Mouse (Mus musculus): ENCODE measurements at regions not wholly inside any gene's neighbourhood (a gene's known extent, or its start where the extent isn't known, plus 50 kb on each side); places are given as distances from the start of the nearest gene placed in this dataset.
A peak's percentile ranks its signal among the peaks of the same experiment; 100 is the strongest.

DNA sequence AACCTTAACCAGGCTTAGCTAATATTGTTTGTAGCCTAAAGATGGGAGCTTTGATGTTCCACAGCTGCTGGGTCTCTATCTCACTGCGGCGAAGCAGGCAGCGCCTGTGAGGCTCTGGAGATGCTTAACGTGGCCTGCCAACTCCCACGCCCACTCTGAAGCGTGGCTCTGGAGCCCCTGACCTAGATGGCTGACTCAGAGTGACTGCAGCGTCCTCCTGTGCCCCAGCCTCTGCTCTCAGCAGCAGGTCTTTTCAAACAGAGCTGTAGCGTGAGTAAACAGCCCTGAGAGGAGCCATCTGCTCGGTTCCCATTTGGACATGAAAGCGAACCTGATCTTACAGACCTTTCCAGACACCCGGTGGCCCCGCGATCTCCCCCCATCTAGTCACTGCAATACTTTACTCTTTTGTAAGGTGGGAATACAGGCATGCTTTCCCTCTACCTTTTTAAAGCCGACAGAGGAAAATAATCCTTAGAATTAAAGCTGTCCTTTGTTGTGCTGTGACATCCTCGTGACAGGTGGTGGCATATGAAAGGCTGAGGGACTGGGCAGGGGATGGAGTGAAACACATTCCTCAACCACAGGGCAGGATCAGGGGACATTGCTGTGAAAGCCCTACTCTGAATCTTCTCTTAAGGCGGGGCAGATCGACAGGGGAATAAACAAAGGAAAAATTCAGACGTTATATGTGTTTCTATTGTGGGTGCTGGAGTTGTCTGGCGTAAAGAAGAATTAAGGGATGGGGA is 1723.0 kb upstream of the Gm7489 start:
- DNase-seq (ENCODE audit: low read depth, low spot score) (no peak), ATAC-seq (no peak)
- no peaks in the 10 kb centered on the region for H3K27me3 ChIP-seq
- TF ChIP-seq CTCF (IDR thresholded peaks at IDR 0.05): no peak
- POLR2A ChIA-PET: no interaction called here
- in situ Hi-C loops (cut with MboI; ENCODE audit: low pct_unique_long_range_greater_than_20kb): no loop called here
- CTCF ChIA-PET: interaction anchor here (0.7 to 3.0 kb wide), 5 partner anchors 13 to 297 kb away, joined by 3 to 14 read pairs (median 3); no protein-coding TSS in a partner anchor

DNA sequence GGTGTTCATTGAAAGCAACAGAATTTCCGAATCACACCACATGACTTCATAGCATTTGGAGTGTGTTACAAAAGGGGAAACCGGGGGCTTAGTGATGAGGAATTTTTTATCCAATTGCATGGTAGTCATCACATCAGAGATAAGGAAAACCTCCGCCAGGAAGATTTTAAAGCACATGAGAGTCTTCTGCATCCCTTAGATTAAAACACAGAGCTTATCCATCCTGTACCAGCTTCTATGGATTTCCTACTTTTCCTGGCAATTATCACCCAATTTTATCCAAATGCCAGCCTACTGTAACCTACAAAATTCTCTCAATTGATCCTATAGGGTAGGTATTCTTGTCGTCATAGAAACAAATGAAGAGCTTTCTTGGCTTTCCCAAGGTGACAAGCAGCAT is 1718.6 kb upstream of the Gm7489 start:
- TF ChIP-seq CTCF (IDR thresholded peaks at IDR 0.05): no peak
- no peaks in the 10 kb centered on the region for H3K27me3 ChIP-seq
- ChIA-PET POLR2A (no interaction called here), CTCF (no interaction called here)
- ATAC-seq (no peak), DNase-seq (ENCODE audit: low read depth, low spot score) (no peak)
- in situ Hi-C loops (cut with MboI; ENCODE audit: low pct_unique_long_range_greater_than_20kb): no loop called here

DNA sequence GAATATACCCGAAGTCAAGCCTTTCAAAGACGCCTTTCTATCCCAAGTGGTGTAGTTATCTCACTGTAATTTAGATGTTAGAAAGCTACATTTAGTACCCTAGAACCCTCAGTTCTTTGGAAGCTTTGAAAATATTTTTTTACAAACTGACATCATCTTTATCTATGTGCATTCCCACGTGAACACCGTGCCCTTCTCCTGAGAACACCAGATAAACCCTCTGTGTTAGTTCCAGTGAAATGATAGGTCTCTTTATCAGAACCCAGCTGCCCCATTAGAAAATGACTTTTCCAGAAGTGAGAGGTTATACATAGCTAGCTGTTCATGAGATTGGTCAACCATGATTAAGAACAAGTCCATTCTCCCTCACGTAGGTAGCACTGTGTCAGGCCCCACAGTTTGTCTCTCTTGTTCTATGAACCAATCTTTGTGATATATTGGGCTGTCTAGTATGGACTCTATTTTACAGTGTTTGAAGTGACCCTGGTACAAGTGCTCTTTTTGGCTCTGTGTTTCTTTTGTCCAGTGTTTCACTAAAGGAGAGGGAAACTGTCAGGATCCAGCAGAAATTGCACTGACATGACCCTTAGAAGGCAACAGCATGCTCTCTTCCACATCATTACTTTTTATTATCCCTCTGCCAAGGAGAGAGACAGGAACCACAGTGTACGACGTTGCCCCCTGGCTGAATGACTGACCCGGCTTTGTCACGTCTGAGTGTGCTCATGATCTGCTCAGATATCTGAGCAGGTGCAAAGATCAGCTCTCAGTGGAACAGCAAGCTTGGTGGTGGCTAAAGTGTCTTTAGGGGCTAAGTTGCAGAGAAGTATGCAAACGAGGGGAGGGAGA is 1717.9 kb upstream of the Gm7489 start:
- no peak for DNase-seq (ENCODE audit: low read depth, low spot score)
- H3K27me3 ChIP-seq: peaks cover 2% of the 10 kb centered on the region
- ChIA-PET POLR2A (no interaction called here), CTCF (interaction anchor here (1.3 kb wide), 1 partner anchor 11 kb away, joined by 3 read pairs; no protein-coding TSS in a partner anchor)
- in situ Hi-C loops (cut with MboI; ENCODE audit: low pct_unique_long_range_greater_than_20kb): no loop called here
- no peak for TF ChIP-seq CTCF (IDR thresholded peaks at IDR 0.05)
- peak; percentile 60 for ATAC-seq

DNA sequence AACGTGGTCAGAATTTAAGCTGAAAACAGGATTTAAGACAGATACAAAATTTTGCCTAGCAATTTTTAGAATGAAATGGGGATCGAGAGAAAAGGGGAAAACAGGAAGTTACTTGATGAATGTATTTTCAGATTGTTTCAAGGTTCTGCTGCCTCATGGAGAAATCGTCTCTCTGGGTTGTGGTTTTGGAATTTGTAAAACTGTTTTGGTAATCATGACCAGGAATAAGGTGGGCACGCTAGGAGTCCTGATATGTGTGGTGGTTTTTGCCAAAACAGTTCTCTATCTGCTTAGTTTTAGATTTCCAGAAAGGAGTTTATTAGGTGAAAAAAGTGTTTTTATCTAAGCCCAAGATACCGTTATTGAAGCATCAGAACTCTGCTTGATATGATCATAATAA is 1716.9 kb upstream of the Gm7489 start:
- ChIA-PET CTCF (interaction anchor here (1.3 kb wide), 1 partner anchor 10 kb away, joined by 3 read pairs; no protein-coding TSS in a partner anchor), POLR2A (no interaction called here)
- H3K27me3 ChIP-seq: peaks cover 8% of the 10 kb centered on the region
- in situ Hi-C loops (cut with MboI; ENCODE audit: low pct_unique_long_range_greater_than_20kb): no loop called here
- TF ChIP-seq CTCF (IDR thresholded peaks at IDR 0.05): no peak
- ATAC-seq: no peak
- no peak for DNase-seq (ENCODE audit: low read depth, low spot score)

DNA sequence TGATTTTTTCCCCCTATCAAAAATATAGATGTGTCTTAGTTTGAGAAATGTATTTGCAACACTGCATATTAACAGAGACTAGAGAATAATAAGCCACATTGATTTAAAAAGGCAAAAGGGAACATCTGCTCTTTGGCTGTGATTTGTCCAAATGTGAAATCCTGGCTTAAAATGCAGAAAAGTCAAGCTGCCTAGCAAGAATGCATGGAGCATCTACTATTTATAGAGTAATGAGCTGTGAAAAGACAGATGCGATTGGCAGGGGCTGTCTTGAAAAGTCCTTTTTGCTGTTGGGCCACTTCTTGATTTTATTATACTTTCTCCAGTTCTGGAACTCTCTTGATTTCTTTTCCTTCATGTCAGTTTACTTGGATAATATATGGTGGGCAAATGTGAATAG is 1707.8 kb upstream of the Gm7489 start:
- POLR2A ChIA-PET: no interaction called here
- no peak for TF ChIP-seq CTCF (IDR thresholded peaks at IDR 0.05)
- DNase-seq (ENCODE audit: low read depth, low spot score): no peak
- in situ Hi-C loops (cut with MboI; ENCODE audit: low pct_unique_long_range_greater_than_20kb): no loop called here
- ATAC-seq: no peak
- H3K27me3 ChIP-seq: peaks cover 40% of the 10 kb centered on the region
- CTCF ChIA-PET: interaction anchor here (0.9 to 1.3 kb wide), 2 partner anchors 10 kb away, joined by 3 read pairs; no protein-coding TSS in a partner anchor

DNA sequence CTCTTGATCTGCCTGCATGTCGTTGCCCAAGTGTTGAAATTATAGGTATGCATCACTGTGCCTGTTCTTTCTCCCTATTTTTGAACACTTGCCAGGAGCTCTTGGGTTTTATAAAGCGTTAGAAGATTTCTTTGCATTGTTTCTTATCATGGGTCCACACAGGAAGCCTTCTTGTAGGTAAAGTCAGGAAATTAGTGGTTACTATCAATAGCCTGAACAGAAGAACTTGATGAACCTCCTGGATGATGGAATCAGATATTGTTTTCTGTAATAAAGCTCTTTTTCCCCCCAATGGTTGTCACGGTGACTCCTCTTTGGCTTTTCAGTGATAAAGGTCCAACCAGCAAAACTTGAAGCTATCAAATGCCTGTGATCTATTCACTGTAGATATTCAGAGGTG is 1706.0 kb upstream of the Gm7489 start:
- DNase-seq (ENCODE audit: low read depth, low spot score) (no peak), ATAC-seq (no peak)
- TF ChIP-seq CTCF (IDR thresholded peaks at IDR 0.05): no peak
- H3K27me3 ChIP-seq: peaks cover 38% of the 10 kb centered on the region
- POLR2A ChIA-PET: no interaction called here
- CTCF ChIA-PET: interaction anchor here (1.0 to 1.1 kb wide), 2 partner anchors 18 to 22 kb away, joined by 3 read pairs; no protein-coding TSS in a partner anchor
- in situ Hi-C loops (cut with MboI; ENCODE audit: low pct_unique_long_range_greater_than_20kb): no loop called here

DNA sequence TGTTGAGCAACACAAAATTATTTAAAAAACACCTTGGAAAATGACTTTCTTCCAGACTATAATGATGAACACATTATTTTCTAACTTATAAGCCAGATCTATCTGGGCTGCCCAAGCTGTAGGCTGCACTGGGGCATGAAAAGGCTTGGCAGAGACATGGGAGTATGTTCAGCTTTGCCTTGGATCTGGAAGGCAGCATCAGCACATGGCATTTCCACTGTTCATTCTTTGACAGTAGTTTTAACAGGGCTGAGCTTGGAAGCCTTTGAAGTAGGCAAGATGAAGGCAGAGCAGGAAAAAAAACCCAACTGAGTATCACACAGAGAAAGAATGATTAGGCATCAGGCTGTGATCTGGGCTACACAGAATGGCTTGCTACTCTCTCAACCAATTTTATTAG is 1705.3 kb upstream of the Gm7489 start:
- in situ Hi-C loops (cut with MboI; ENCODE audit: low pct_unique_long_range_greater_than_20kb): no loop called here
- peaks cover 35% of the 10 kb centered on the region for H3K27me3 ChIP-seq
- ATAC-seq (no peak), DNase-seq (ENCODE audit: low read depth, low spot score) (no peak)
- CTCF ChIA-PET: interaction anchor here (1.1 kb wide), 1 partner anchor 19 kb away, joined by 3 read pairs; no protein-coding TSS in a partner anchor
- POLR2A ChIA-PET: no interaction called here
- TF ChIP-seq CTCF (IDR thresholded peaks at IDR 0.05): no peak

DNA sequence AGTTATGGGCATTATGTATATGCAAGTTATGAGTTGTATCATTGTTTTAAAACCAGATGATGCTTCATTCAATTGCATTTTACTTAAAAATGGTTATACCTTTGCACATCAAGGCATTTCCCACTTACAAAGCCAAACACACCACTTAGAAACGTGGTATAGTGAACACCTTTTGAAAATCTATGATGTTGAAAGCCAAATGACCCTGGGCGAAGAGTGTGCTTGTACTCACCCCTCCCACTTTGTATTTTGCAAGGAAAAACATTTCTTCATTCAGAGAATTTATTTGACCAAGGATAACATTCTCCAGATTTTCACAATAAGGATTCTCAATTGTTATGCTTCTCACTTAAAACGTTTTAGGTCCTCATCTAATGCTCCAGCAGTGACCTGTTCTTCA is 1693.5 kb upstream of the Gm7489 start:
- in situ Hi-C loops (cut with MboI; ENCODE audit: low pct_unique_long_range_greater_than_20kb): no loop called here
- H3K27me3 ChIP-seq: peaks cover 51% of the 10 kb centered on the region
- no peak for ATAC-seq
- no peak for DNase-seq (ENCODE audit: low read depth, low spot score)
- ChIA-PET POLR2A (interaction anchor here (0.9 kb wide), 1 partner anchor 19 kb away, joined by 4 read pairs; no protein-coding TSS in a partner anchor), CTCF (no interaction called here)
- no peak for TF ChIP-seq CTCF (IDR thresholded peaks at IDR 0.05)

DNA sequence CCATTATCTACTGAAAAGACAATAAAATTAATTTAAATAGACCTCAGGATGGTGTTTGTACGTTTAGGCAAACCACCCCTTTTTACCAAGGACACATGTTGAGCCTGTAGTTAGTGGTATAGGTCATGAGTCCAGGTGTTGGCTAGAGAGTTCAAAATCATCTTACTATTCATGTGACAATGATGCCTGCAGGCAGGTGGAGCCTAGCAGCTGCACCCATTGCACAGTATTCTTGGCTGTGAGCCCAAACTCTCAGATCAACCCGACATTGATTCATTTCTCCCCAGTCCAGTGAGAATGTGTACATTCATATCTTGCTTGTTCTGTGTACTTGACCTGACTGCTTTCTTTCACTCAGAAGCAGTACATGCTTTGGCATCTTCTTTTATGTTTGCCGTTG is 1677.4 kb upstream of the Gm7489 start:
- no peak for TF ChIP-seq CTCF (IDR thresholded peaks at IDR 0.05)
- ChIA-PET POLR2A (no interaction called here), CTCF (no interaction called here)
- DNase-seq (ENCODE audit: low read depth, low spot score) (no peak), ATAC-seq (no peak)
- peaks cover 41% of the 10 kb centered on the region for H3K27me3 ChIP-seq
- in situ Hi-C loops (cut with MboI; ENCODE audit: low pct_unique_long_range_greater_than_20kb): no loop called here

DNA sequence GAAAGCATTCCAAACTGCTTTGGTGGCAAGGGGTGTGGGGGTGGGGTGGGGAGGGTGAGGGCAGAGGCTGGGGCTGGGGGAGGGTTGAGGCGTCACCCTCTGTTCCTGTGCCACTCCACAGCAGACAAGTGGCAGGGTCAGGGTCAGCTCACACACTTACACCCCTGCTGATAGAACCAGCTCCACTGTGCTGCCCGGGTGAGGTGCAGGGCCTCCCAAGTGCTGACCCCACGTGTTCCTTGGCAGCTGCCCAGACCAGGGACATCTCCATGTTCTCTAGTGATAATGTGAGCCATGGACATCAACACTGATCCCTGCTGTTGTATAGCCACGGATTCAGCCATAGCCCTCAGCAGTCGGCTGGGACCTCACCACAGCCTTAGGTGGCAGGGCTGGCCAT is 1652.3 kb upstream of the Gm7489 start:
- POLR2A ChIA-PET: no interaction called here

DNA sequence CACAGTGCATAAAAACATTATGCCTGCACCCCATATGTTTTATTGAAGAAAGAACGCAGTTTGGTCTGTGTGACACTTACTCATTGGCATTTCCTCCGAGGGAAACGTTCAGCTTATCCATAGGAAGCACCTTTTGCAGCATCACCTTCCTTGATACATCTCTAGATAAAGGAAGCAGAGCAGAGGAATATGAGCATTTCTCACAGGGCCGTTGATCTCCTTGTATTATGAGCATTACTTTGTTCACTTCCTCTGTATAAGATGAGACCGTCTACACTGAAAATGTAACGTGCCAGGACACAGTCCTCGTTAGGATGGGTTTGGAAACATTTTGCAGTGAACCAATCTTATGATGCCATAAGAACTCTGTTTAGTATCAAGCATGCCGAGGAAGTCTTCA is 1648.5 kb upstream of the Gm7489 start:
- CTCF ChIA-PET: no interaction called here
- DNase-seq (ENCODE audit: low read depth, low spot score) (no peak), ATAC-seq (no peak)
- peaks cover 32% of the 10 kb centered on the region for H3K27me3 ChIP-seq
- no peak for TF ChIP-seq CTCF (IDR thresholded peaks at IDR 0.05)
- in situ Hi-C loops (cut with MboI; ENCODE audit: low pct_unique_long_range_greater_than_20kb): no loop called here
- POLR2A ChIA-PET: no interaction called here

More for the DNA sequence above, 1652.3 kb upstream of the Gm7489 start:
- TF ChIP-seq CTCF (IDR thresholded peaks at IDR 0.05): no peak
- CTCF ChIA-PET: no interaction called here
- in situ Hi-C loops (cut with MboI; ENCODE audit: low pct_unique_long_range_greater_than_20kb): no loop called here
- no peak for DNase-seq (ENCODE audit: low read depth, low spot score)
- peaks cover 26% of the 10 kb centered on the region for H3K27me3 ChIP-seq
- no peak for ATAC-seq

Measured in Patski (cell line).